Mouse (Mus musculus): ENCODE results near the gene Asb17. TPM values are rescaled to one million over a fixed set of nuclear protein-coding genes. Genes with fewer than 3 reads are reported as not detected.
"Not testable (repeated sequence)": the region's sequence is repeated elsewhere in the genome, so short reads cannot be mapped to it uniquely, and the experiment has no call there.

The Asb17 gene
- polyA plus RNA-seq, 1 experiment from 2014 or later: 0.21 TPM

DNA sequence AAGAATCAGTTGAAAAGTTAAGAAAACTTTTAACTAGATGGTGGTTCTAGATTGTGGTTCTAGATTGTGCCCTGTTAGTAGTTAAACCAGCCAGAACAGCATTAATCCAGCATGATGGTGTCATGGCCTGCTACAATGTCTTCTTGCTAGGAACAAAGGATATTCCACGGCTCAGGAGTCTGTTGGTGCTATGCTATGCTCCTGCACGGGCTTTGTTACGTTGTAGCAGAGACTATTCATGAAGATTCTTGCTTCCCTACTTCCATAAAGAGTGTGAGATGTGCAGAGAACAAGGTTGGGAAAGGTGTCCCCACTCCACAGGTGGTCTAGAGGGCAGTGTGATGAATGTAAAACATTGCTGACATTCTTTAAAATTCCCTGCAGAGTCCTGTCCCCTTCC, 7.7 kb upstream of the Asb17 start:
- Histone ChIP-seq H3K4me3 (no peak overlapping the region), H3K27ac (no peak overlapping the region), H3K4me1 (replicated peaks) (no peaks in the 10 kb centered on the region), H3K9ac (no peak overlapping the region), H3K4me2 (no peak overlapping the region), H3K36me3 (no peaks in the 10 kb centered on the region), H3K27me3 (0 out of 2 replicates have a peak, but pooled peaks cover 3% of the 10 kb centered on the region), H3K9me3 (no peaks in the 10 kb centered on the region)
- ATAC-seq (ENCODE audit: low FRiP score): no peak
- 89% methylated on average over 3 of the region's 3 CpGs for WGBS

DNA sequence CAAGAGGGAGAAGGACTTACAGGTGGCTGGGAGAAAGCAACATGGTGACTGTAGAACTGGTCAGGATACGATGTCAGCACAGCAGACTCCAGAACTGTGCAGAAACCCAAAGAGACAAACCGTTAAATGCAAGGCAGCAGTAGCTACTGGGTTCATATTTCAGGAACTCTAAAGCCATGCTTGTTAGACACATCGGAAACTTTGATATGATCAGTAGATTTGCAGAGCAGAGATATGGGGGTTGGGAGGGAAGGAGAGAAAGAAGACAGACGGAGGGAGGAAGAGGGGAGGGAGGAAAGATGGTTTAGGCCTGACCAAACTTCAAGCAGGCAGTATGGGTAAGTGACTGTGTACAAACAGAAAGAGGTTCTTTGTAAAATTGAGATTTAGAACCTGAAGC, 6.4 kb upstream of the Asb17 start:
- Histone ChIP-seq H3K4me3 (no peak overlapping the region), H3K36me3 (no peaks in the 10 kb centered on the region), H3K9me3 (no peaks in the 10 kb centered on the region), H3K9ac (no peak overlapping the region), H3K27ac (no peak overlapping the region), H3K4me2 (no peak overlapping the region), H3K27me3 (0 out of 2 replicates have a peak, but pooled peaks cover 1% of the 10 kb centered on the region), H3K4me1 (replicated peaks) (no peaks in the 10 kb centered on the region)
- WGBS: 86% methylated on average over 4 of the region's 4 CpGs
- ATAC-seq (ENCODE audit: low FRiP score): no peak

GRCm38 (mm10) chr3:153844757-153845156, 748 bp downstream of the Asb17 start:
- H3K4me2 ChIP-seq: no peak overlapping the region
- WGBS: 95% methylated on average over 9 of the region's 9 CpGs
- no peak for ATAC-seq (ENCODE audit: low FRiP score)
- H3K4me1 ChIP-seq (replicated peaks): no peaks in the 10 kb centered on the region
- H3K36me3 ChIP-seq: no peaks in the 10 kb centered on the region
- H3K9ac ChIP-seq: no peak overlapping the region
- H3K27me3 ChIP-seq: 0 out of 2 replicates have a peak, but pooled peaks cover 5% of the 10 kb centered on the region
- H3K27ac ChIP-seq: no peak overlapping the region
- no peak overlapping the region for H3K4me3 ChIP-seq
- H3K9me3 ChIP-seq: no peaks in the 10 kb centered on the region

- Histone ChIP-seq H3K9ac (no peak overlapping the region), H3K27me3 (0 out of 2 replicates have a peak, but pooled peaks cover 5% of the 10 kb centered on the region), H3K36me3 (no peaks in the 10 kb centered on the region), H3K4me3 (no peak overlapping the region), H3K4me2 (no peak overlapping the region), H3K9me3 (no peaks in the 10 kb centered on the region), H3K4me1 (replicated peaks) (no peaks in the 10 kb centered on the region), H3K27ac (no peak overlapping the region)
- no peak for ATAC-seq (ENCODE audit: low FRiP score)
- 92% methylated on average over 2 of the region's 2 CpGs for WGBS
Observed at GRCm38 (mm10) chr3:153845500-153845899, 1.5 kb downstream of the Asb17 start.

- no peak overlapping the region for H3K4me3 ChIP-seq
- no peak for ATAC-seq (ENCODE audit: low FRiP score)
- WGBS: 95% methylated on average over 4 of the region's 4 CpGs
- H3K27me3 ChIP-seq: 0 out of 2 replicates have a peak, but pooled peaks cover 5% of the 10 kb centered on the region
- H3K9ac ChIP-seq: no peak overlapping the region
- no peaks in the 10 kb centered on the region for H3K9me3 ChIP-seq
- H3K4me2 ChIP-seq: no peak overlapping the region
- no peaks in the 10 kb centered on the region for H3K36me3 ChIP-seq
- no peak overlapping the region for H3K27ac ChIP-seq
- no peaks in the 10 kb centered on the region for H3K4me1 ChIP-seq (replicated peaks)
Observed at GRCm38 (mm10) chr3:153846109-153846508, 2.1 kb downstream of the Asb17 start.

GRCm38 (mm10) chr3:153847207-153847733, 3.3 kb downstream of the Asb17 start:
- Histone ChIP-seq H3K27ac (0 out of 2 replicates have a peak overlapping the region, but pooled peaks have one; percentile 23), H3K27me3 (0 out of 2 replicates have a peak, but pooled peaks cover 5% of the 10 kb centered on the region), H3K9me3 (no peaks in the 10 kb centered on the region), H3K4me1 (replicated peaks) (no peaks in the 10 kb centered on the region), H3K4me3 (no peak overlapping the region), H3K4me2 (no peak overlapping the region), H3K9ac (no peak overlapping the region), H3K36me3 (no peaks in the 10 kb centered on the region)
- 83% methylated on average over 7 of the region's 7 CpGs for WGBS
- no peak for ATAC-seq (ENCODE audit: low FRiP score)

- ATAC-seq (ENCODE audit: low FRiP score): no peak
- Histone ChIP-seq H3K9me3 (no peaks in the 10 kb centered on the region), H3K4me2 (no peak overlapping the region), H3K27ac (no peak overlapping the region), H3K27me3 (0 out of 2 replicates have a peak, but pooled peaks cover 5% of the 10 kb centered on the region), H3K36me3 (no peaks in the 10 kb centered on the region), H3K4me1 (replicated peaks) (no peaks in the 10 kb centered on the region), H3K4me3 (no peak overlapping the region), H3K9ac (no peak overlapping the region)
- WGBS: 13% methylated on average over 5 of the region's 5 CpGs
Observed at GRCm38 (mm10) chr3:153849368-153850015, 5.5 kb downstream of the Asb17 start.

GRCm38 (mm10) chr3:153850759-153851158, 6.8 kb downstream of the Asb17 start:
- no peak overlapping the region for H3K4me2 ChIP-seq
- H3K9ac ChIP-seq: no peak overlapping the region
- 0 out of 2 replicates have a peak, but pooled peaks cover 5% of the 10 kb centered on the region for H3K27me3 ChIP-seq
- no peak for ATAC-seq (ENCODE audit: low FRiP score)
- H3K9me3 ChIP-seq: no peaks in the 10 kb centered on the region
- H3K36me3 ChIP-seq: no peaks in the 10 kb centered on the region
- no peak overlapping the region for H3K27ac ChIP-seq
- 85% methylated on average over 7 of the region's 7 CpGs for WGBS
- H3K4me3 ChIP-seq: no peak overlapping the region
- no peaks in the 10 kb centered on the region for H3K4me1 ChIP-seq (replicated peaks)

DNA sequence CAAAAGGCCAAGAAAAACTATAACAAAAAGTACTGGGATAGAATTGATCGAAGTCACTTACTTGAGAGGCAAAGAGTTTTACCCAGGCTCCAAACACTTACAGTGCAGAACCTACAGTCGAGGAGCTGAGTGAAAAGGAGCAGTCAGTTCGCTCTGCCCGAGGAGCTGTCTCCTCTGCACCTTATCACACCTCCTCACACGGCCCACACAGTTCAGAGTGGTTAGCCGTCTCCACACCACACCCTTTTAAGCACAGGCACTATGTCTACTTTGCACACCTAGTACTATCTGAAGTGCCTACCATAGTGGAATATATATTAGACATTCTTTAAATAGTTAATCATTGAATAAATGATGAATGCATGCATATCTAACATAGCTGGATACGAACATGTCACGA, 8.3 kb downstream of the Asb17 start:
- no peaks in the 10 kb centered on the region for H3K4me1 ChIP-seq (replicated peaks)
- H3K9ac ChIP-seq: no peak overlapping the region
- no peak overlapping the region for H3K4me3 ChIP-seq
- no peak overlapping the region for H3K27ac ChIP-seq
- no peaks in the 10 kb centered on the region for H3K36me3 ChIP-seq
- H3K4me2 ChIP-seq: no peak overlapping the region
- 86% methylated on average over 8 of the region's 8 CpGs for WGBS
- 0 out of 2 replicates have a peak, but pooled peaks cover 5% of the 10 kb centered on the region for H3K27me3 ChIP-seq
- H3K9me3 ChIP-seq: no peaks in the 10 kb centered on the region
- no peak for ATAC-seq (ENCODE audit: low FRiP score)

DNA sequence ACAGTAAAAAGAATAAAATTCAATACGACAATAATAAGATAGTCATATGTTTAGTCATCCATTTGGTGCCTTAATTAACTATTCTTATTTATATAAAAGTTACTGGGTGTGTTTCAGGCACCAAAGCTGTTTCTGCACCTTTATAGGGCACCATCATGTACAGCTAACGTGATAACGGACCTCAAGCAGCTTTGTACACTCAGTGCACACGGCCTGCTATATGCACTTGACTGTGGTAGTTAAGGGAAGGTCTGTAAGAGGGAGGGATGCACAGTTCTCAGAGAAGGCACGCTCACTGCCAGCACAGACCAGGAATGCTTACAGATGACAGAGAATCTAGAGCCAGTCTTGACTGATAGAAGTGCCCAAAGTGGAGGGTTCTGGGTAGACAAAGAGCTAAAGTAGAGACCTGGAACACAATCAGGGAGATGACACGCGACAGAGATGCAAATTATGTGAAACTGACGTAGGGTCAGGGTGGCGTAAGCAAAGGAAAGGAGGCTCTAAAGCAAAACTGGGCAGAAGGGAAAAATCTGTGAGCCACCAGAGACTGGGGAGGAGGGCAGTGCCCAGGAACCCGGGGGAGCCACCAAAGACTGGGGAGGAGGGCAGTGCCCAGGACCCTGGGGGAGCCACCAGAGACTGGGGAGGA, 14.5 kb downstream of the Asb17 start:
- no peak for ATAC-seq (ENCODE audit: low FRiP score)
- Histone ChIP-seq H3K4me1 (replicated peaks) (no peaks in the 10 kb centered on the region), H3K4me3 (no peak overlapping the region), H3K27ac (no peak overlapping the region), H3K9me3 (no peaks in the 10 kb centered on the region), H3K36me3 (no peaks in the 10 kb centered on the region), H3K9ac (no peak overlapping the region), H3K4me2 (no peak overlapping the region), H3K27me3 (no peaks in the 10 kb centered on the region)
- 84% methylated on average over 10 of the region's 10 CpGs for WGBS

- not testable (repeated sequence) for ATAC-seq (ENCODE audit: low FRiP score); H3K4me3 ChIP-seq; H3K4me2 ChIP-seq; H3K9me3 ChIP-seq; H3K27ac ChIP-seq; H3K9ac ChIP-seq; H3K27me3 ChIP-seq; H3K36me3 ChIP-seq; H3K4me1 ChIP-seq (replicated peaks)
- WGBS: 92% methylated on average over 8 of the region's 8 CpGs
Observed at GRCm38 (mm10) chr3:153860392-153860791, 16.4 kb downstream of the Asb17 start.

DNA sequence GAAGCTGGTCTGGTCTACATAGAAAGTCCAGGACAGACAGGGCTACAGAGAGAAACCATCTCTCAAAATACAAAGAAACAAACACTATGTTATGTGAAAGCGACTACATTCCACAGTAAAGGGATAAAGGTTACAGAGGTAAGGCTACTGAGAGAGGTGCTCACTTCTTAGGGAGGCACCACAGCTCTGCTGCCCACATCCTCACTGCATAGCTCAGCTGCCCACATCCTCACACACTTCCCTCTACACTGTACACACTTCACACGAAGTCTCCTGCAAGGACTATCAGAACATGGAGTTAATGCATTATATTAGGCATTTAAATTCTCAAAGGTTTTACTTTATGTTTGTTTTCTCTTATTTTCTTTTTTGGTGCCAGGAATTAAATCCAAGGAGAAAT, 19.8 kb downstream of the Asb17 start:
- Histone ChIP-seq H3K9me3 (no peaks in the 10 kb centered on the region), H3K27me3 (no peaks in the 10 kb centered on the region), H3K36me3 (no peaks in the 10 kb centered on the region), H3K4me3 (no peak overlapping the region), H3K27ac (no peak overlapping the region), H3K4me2 (no peak overlapping the region), H3K4me1 (replicated peaks) (peaks cover 4% of the 10 kb centered on the region; the same call in 1 of the 2 replicates), H3K9ac (no peak overlapping the region)
- ATAC-seq (ENCODE audit: low FRiP score): no peak
- 85% methylated on average over 2 of the region's 2 CpGs for WGBS
